Mouse (Mus musculus) CH12.LX (cell line): ENCODE data around the gene Rb1.

Experiments used
- CHD2 ChIP-seq: IDR thresholded peaks from 2 replicates; pipeline ENCODE4 v1.6.1; 2011; ENCODE audit warnings: low read length, improper control_type of control experiment
- CTCF ChIP-seq, 2 experiments: IDR thresholded peaks in 1 of 2; conservative IDR thresholded peaks in 1 of 2; 2 replicates each; pipeline ENCODE4 v1.5.1; 2011 to 2012; ENCODE audit warnings: low read depth in 2 of 2, low read length in 2 of 2, improper control_type of control experiment in 1 of 2, inconsistent platforms in 1 of 2, mild to moderate bottlenecking in 1 of 2, moderate library complexity in 1 of 2
- EP300 ChIP-seq: IDR thresholded peaks from 2 replicates; pipeline ENCODE4 v1.6.1; 2011; ENCODE audit warnings: low read length, improper control_type of control experiment
- HCFC1 ChIP-seq: IDR thresholded peaks from 2 replicates; pipeline ENCODE4 v1.6.1; 2012; ENCODE audit warnings: low read depth, mild to moderate bottlenecking, inconsistent platforms, low read length, improper control_type of control experiment
- MAZ ChIP-seq: IDR thresholded peaks from 2 replicates; pipeline ENCODE4 v1.6.1; 2012; ENCODE audit warnings: low read depth, mild to moderate bottlenecking, inconsistent platforms, low read length, improper control_type of control experiment, moderate library complexity
- NRF1 ChIP-seq: IDR thresholded peaks from 2 replicates; pipeline ENCODE4 v1.6.1; 2014; ENCODE audit warnings: low read depth, mild to moderate bottlenecking, inconsistent platforms, low read length, improper control_type of control experiment, moderate library complexity
- POLR2A ChIP-seq: IDR thresholded peaks from 2 replicates; pipeline ENCODE4 v1.6.1; 2011; ENCODE audit warnings: low read depth, mild to moderate bottlenecking, improper control_type of control experiment, low read length
- RCOR1 ChIP-seq: conservative IDR thresholded peaks from 2 replicates; pipeline ENCODE4 v1.6.1; 2012; ENCODE audit warnings: low read depth, mild to moderate bottlenecking, inconsistent platforms, low read length, improper control_type of control experiment
- USF1 ChIP-seq: IDR thresholded peaks from 2 replicates; pipeline ENCODE4 v1.6.1; 2014; ENCODE audit warnings: low read depth, mild to moderate bottlenecking, inconsistent platforms, low read length, improper control_type of control experiment

DNA sequence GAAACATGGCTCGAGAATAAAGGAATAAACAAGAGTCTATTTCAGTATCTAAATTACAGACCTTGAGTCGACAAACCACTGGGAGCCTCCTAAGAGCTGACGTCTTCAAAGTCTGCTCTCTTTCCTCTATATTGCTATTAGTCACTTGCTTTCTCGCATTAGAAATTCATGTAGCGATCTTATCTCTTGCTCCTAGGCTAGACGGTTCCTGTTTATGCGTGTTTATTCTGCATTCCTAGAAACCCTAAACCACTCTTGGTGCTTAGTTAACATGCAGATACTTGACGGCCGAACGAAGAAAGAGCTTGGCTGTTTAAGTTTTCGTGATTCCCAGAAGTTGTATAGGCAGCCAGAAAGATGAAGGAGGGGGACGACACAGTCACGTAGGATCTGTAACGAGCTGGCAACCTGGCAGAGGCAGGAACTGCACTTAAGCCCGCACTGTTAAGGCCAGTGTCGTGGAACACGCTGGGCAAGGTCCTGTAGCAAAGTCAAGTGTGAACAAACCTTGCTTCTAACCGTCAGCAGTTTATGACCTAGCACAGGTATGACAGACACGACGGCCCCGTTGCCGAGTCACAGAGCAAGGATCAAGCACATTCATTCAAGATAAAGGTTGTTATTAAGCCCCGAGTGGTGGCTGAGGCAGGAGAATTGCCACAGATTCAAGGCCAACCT, 45.2 kb upstream of the Rb1 start:
- no peak for TF ChIP-seq RCOR1
- TF ChIP-seq CTCF (conservative IDR thresholded peaks at IDR 0.05 in 1 of 2, IDR thresholded peaks at IDR 0.05 in 1 of 2; ENCODE audit: low read depth in 2 of 2, low read length in 2 of 2): no peak
- TF ChIP-seq EP300: no peak
- no peak for TF ChIP-seq POLR2A
- no peak for TF ChIP-seq HCFC1
- TF ChIP-seq NRF1: no peak
- no peak for TF ChIP-seq CHD2
- TF ChIP-seq USF1: no peak
- TF ChIP-seq MAZ: no peak
